Mouse (Mus musculus): ENCODE results near the gene Pyy. TPM values are rescaled to one million over a fixed set of nuclear protein-coding genes. Genes with fewer than 3 reads are reported as not detected.

Gene Pyy
- total RNA-seq, 4 experiments from 2014 or later = not detected

DNA sequence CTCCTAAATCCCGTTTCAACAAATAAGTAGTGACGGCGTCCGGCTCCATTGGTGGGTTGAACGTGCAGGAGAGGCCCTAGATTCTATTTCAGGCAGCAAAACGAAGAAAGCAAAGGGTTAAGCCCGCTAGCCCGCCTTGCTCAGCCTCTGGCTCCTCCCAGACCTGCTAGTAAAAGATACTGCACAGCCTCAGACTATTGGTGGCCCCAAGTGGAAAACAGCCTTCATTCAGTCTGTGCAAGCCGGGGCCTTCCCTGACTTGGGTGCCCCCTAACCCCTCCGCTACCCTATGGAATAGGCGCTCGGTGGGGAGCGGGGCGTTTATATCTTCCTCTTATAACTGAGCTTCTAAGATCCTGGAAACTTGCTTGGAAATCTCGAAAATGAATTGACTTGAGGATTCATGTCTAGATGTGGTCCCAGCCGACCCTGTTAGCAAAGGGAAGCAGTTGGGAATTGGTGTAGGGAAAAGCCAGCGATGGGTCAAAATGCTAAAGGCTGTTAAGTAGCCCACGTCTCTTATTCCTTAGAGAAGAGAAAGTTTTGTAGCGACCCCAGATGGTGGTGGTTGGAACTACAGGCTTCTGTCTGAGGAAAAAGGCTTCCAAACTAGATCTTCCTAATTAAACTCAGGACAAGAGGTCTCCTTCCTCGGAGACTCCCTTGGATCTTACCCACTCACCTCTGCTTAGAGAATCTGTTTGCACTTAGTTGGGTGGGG is 18.4 kb downstream of the Pyy start:
- DNase-seq = peak; percentile 39

DNA sequence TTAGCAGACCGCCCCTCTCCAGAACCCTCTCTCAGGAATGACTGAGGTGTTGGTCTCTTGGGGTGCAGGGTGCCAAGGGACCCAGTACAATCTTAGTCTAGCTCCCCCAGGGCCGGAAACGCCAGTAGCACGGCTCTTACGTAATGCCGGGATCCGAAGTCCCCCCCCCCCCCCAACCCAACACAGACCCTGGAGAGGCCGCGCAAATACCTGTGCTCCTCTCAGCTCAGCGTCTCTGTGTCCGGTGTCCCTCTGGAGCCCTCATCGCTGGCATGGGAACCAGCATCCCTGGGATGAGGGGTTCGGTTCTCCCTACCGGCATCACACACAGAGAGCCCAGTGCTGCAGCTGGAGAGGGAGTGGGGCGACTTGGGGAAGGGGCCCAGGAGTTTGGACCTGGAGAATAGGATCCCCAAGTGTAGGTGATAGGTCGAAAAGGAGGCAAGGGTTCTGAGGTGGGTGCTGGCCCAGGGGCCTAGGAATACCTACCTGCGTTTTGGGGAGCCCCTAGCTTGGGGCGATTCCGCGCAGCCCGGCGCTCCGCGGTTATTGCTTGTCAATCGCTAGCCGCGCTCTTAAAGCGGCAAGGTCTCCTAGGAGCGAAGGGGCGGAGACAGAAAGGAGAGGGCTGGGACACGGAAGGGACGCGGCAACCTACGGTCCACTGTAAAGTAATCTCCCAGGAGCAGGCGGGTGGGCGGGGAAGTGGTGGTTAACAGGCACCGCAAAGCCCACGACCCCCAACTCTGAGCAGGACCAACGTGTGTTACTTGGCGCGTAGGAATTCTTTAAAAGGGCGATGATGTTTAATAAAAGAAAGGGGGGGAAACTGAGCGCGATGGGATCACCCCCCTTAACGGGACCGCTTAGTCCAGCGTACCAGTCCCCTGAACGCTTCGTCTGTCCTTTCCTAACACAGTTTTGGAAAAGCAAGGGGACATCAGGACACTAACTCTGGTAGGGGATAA is 19.4 kb downstream of the Pyy start, which contains the start of gene Mpp2:
Gene Mpp2 (minus strand): TSS at position 585 of the 968 bp plus-strand sequence.
- peak; percentile 72 for DNase-seq

DNA sequence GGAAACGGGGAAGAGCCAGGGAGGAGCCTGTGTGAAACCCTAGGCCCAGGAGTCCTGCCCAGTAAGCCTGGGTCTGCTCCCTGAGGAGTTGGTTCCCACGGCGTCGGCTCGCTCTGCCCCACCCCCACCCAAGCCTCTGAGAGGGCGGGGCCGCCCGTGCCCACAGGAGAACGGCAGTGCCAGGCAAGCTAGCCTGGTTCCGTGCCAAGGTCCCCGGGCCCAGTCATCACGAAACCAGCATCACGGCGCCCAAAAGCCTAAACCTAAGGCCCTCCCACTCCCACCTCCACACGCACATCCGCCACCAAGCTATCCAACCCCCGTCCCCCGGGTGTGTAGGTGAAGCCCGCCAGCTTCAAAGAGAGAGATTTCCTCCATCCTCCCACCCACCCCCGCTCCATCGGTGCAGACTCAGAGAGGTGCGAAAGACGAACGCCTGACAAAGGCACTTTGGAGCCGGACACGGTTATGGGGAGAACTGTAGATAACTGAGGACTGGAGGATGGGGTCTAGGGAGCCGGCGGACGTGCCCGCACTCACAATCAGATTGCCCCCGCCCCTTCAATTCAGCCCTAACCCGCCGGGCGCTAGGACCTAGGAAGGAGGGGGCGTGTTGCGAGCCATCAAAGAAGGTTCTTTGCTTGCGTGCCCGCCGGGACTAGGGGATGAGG is 20.4 kb downstream of the Pyy start:
- peak; percentile 79 for DNase-seq

DNA sequence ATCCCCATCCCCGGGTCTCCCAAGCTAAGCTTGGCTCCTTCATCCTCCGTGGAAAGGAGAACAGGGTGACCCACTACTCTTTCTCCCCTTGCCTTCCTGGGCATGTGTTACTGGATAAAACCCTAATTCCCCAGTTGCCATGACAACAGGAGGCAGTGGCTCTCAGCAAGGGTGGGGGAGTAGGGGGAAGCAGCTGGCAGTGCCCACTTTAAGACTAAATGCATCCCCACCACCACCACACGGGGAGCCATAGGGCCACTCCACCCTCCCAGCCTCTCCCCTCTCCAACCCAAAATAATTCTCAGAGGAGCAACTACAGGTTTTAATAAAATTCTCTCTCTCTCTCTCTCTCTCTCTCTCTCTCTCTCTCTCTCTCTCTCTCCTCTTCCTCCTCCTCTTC is 21.3 kb downstream of the Pyy start:
- DNase-seq = no peak

DNA sequence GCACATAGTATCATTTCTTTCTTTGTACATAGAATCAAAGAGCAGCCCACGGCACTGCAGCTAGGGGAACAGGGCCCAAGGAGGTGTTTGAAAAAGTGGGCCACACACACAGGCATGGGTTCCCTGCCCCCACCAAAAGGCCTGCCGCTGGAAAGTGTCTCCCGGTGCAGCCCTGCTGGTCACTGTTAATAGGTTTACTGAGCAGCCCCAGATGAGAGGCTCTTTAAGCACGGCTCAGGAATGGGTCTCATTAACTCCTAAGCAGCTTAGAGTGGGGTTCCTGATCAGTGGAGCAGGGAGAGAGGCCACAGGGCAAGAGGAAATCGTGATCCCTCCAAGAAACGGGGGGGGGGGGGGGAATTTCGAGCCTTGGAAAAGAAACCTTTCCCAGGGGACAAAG is 23.5 kb downstream of the Pyy start:
- DNase-seq = no peak

DNA sequence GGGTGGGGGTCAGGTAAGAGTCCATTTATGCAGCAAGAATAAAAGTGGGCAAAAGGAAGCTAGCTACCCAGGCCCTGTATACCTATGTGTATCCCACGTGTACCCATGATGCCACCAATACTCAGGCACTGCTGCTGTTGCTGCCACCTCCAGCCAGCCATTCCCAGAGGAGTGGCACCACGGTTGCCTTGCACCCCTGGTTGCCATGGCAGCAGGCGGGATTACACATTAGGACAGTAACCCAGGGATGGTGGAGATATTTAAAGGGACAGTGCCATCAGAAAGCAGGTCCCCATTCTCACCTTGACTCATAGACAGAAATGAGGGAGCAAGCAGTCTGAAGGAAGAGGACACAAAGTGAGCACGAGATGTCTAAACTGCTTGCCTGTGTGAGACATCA is 24.4 kb downstream of the Pyy start:
- DNase-seq = no peak

DNA sequence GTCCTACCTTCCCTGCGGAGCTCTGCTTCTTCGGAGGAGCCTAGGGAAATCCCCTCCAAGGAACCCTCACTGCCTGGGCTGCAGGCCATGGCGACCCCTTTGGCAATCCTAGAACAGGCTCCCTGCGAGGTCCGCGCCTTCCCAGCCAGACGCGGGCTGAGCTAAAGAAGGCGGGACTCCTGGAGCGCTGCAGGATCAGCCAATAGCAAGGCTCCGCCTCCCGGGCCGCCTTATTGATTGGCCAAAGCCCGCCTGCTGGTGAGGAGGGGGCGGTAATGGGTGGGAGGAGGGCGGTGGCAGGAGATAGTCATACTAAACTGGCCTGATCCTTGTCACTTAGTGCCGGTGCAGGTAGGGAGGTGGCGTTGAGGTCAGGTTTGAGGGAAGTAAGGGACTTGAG is 25.3 kb downstream of the Pyy start:
- peak; percentile 61 for DNase-seq

DNA sequence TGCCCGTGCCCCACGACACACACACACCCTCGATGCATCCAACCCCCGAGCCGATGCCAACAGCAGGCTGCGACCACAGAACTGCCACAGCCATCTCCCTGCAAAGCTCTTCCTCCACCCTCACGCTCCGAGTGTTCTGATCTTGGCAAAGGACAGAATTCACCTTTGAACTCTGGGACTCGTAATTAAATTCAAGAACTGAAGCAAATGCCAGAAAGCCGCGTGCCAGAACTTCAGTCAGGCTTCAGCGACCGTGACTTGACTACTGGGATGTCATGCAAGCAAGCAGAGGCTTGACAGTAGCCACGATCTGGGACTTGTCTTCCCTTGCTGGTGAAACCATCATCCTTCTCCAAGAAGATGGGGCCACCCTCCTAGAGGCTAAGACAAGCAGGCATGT is 33.9 kb downstream of the Pyy start:
- DNase-seq = no peak

DNA sequence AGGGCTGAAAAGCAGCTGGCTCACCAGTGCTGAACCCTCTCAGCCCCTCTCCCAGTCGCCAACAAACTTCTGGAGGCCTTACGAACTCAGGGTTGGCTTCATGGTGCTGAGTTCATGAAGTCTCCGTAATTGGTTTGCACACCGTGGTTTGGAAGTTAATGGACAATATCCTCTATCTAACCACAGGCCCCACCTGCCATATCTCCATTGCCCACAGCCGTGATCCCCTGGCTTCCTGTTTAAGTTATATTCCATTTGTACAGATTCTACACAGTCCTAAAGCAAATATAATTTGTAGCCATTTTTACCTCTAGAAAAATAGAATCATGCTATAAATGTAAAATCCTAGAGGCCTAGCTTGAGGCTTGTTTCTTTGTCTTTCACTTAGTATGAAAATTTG is 34.9 kb downstream of the Pyy start:
- DNase-seq = no peak

DNA sequence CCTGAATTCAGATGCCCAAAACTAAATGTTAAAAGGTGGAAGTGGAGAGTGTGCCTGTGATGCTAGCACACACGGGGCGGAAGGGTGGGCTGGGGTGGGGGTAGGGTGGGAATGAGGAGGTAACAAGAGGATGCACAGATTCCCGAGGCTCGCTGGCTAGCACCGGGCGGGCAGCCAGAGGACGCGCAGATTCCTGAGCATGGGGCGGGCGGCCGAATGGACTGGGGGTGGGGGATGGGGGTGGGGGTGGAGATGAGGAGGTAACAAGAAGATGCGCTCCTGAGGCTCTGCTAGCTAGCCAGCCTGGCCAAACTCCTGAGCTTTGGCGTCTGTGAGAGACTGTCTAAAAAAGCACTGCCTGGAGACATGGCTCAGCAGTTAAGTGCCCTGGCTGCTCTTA is 37.2 kb downstream of the Pyy start:
- no peak for DNase-seq

DNA sequence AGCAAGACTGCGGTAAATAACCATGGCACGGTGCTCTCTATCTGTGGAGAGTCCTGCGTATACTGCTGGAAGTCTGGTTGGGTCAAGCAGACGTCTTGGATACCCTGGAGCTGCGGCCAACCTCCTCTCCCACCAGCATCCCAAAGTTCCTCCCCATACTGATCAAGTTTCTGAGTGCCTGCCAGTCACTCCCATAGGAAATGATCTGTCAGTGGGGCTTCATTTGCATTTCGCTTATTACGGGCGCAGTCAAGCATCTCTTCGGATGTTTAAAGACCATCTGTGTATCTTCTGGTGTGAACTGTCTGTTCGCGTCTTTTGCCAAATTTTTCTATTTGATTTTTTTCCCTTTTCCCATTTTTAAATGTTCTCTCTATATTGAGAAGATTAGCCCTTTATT is 38.0 kb downstream of the Pyy start:
- no peak for DNase-seq

DNA sequence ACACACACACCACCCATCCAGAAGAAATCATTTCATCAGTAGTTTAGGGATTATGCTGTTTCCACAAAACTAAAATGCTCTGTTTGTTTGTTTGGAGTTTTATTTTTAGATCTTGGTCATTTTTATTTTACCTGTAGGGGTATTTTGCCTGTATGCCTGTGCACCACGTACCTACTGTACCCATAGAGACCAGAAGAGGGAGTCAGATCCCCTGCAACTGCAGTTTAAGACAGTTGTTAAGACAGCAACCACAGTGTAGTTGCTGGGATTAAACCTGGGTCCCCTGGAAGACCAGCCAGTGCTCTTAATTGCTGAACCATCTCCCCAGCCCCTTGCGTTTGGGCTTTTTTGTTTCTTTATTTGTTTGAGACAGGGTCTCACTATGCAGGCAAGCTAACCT is 38.7 kb downstream of the Pyy start:
- no peak for DNase-seq

DNA sequence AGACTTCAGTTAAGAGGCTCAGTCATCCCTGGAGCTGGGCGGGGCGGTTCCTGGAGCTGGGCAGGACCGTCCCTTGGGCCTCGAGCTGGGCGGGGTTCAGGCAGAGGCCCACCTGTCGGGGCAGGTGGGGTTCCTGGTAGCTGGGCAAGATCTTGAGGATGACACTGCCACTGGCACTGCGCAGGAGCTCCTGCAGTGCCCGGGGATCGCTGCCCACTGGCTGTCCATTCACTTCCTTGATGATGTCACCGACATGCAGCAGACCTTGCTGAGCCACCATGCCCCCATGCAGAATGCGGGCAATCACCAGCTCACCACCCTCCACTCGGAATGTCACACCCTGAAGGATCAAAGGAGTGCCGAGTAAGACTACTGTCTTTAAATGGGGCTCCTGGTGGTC is 44.6 kb downstream of the Pyy start:
- no peak for DNase-seq

DNA sequence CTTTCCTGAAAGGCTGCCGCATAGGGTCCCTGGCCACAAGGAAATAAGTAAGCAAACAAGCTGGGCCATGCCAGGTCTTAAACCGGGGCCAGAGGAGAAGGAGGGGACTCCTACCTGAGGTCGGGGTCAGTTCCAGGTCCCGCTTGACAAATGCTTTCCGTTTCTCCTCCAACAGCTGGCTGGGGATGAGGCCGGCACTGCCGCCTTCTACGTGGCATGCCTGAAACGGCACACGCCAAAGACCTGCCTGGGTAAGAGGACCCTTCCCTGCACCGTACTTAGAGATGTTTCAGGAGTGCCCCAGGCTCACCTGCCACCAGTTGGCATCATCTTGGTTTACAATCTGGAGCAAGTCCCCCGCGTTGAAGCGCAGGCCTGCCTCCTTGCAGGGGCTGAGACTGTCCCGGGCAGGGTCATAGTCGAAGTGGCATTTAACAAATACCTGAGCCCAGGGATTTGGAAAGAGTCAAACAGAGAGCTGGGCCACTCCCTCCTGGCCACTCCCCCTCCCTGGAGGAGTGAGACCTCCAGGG is 45.6 kb downstream of the Pyy start:
- DNase-seq = no peak

DNA sequence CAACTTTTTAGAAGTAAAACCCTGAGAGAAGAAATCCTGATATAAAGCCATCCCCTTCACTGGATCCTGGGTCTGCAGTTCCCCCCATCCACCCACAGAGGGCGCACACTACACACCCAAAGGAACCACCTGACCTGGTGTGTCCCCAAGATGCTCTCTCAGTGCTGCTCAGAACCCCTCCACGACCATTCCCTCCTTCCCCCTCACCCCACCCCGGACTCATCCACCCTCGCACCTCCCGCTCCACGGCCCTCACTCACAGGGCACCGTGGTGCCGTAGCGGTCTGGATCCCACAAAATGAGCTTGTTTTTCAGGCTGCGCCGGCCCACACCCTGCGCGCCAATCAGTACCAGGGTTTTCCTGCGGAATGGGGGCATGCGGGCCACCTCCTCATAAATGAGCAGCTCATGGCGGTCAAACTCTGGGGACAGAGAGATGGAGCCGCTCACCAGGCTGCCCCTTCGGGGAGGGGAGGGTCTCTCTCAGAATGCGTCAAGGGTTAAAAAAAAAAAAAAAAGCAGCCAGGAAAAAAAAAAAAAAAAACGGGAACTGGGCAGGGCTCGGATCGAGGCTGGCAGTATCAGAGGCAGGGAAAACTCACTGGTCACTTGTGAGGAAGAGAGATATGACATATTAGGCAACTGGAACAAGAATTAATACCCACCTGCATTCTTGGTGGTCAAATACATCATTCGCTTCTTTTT is 46.2 kb downstream of the Pyy start:
- no peak for DNase-seq

Other genes with a start within 250 kb of the Pyy start
- 1 to 10 TPM; 1.9 to 6.5 (median 4.1) TPM for gene Meox1, start 213.5 kb downstream of the Pyy start, total RNA-seq (2022)
- not detected for gene Sost, start 140.8 kb downstream of the Pyy start, total RNA-seq (2022)
- not detected for gene Cfap97d1, start 123.6 kb downstream of the Pyy start, total RNA-seq (2022)
- gene Dusp3, start 120.8 kb downstream of the Pyy start, total RNA-seq (2022) = 100 to 1,000 TPM; 110 to 201 (median 145) TPM
- gene Mpp3, start 79.4 kb downstream of the Pyy start, total RNA-seq (2022) = 10 to 100 TPM; 14.5 to 75.4 (median 38.7) TPM
- 10 to 100 TPM; 40.5 to 84.1 (median 56.3) TPM for gene Cd300lg, start 66.3 kb downstream of the Pyy start, total RNA-seq (2022)
- gene Mpp2, start 19.3 kb downstream of the Pyy start, total RNA-seq (2022) = 10 to 100 TPM; 12.6 to 29.0 (median 15.2) TPM
- not detected for gene Ppy, start 6.5 kb downstream of the Pyy start, total RNA-seq (2022)
- 1 to 10 TPM in 2 of 4 experiments, under 1 TPM in 2; 0.20 to 3.0 (median 1.6) TPM for gene Nags, start 37.7 kb upstream of the Pyy start, total RNA-seq (2022)
- gene Tmem101, start 48.6 kb upstream of the Pyy start, total RNA-seq (2022) = 10 to 100 TPM; 18.0 to 21.8 (median 19.7) TPM
- gene Lsm12, start 77.5 kb upstream of the Pyy start, total RNA-seq (2022) = 10 to 100 TPM; 67.2 to 86.9 (median 81.0) TPM
- 100 to 1,000 TPM; 143 to 173 (median 158) TPM for gene G6pc3, start 81.8 kb upstream of the Pyy start, total RNA-seq (2022)
- gene Hdac5, start 122.3 kb upstream of the Pyy start, total RNA-seq (2022) = 100 to 1,000 TPM; 100 to 175 (median 132) TPM
- gene BC030867, start 141.1 kb upstream of the Pyy start, total RNA-seq (2022) = under 1 TPM; 0.41 to 0.83 (median 0.56) TPM
- 1 to 10 TPM in 2 of 4 experiments, under 1 TPM in 2; 0.20 to 1.2 (median 0.78) TPM for gene Asb16, start 160.9 kb upstream of the Pyy start, total RNA-seq (2022)
- gene Tmub2, start 177.1 kb upstream of the Pyy start, total RNA-seq (2022) = 10 to 100 TPM; 59.6 to 67.4 (median 63.3) TPM
- 10 to 100 TPM; 51.0 to 53.8 (median 52.3) TPM for gene Atxn7l3, start 188.8 kb upstream of the Pyy start, total RNA-seq (2022)
- gene Ubtf, start 211.9 kb upstream of the Pyy start, total RNA-seq (2022) = 100 to 1,000 TPM in 1 of 4 experiments, 10 to 100 TPM in 3; 87.3 to 115 (median 94.5) TPM

All from adrenal gland, adult 8-10 months (tissue).